Mouse (Mus musculus) right cerebral cortex, postnatal 25 days (tissue): ENCODE measurements around the gene Adgrg3.

Source experiments
- DNase-seq: peaks from one replicate; pipeline ENCODE4 v3.0.0; 2022

Adgrg3 gene

DNA sequence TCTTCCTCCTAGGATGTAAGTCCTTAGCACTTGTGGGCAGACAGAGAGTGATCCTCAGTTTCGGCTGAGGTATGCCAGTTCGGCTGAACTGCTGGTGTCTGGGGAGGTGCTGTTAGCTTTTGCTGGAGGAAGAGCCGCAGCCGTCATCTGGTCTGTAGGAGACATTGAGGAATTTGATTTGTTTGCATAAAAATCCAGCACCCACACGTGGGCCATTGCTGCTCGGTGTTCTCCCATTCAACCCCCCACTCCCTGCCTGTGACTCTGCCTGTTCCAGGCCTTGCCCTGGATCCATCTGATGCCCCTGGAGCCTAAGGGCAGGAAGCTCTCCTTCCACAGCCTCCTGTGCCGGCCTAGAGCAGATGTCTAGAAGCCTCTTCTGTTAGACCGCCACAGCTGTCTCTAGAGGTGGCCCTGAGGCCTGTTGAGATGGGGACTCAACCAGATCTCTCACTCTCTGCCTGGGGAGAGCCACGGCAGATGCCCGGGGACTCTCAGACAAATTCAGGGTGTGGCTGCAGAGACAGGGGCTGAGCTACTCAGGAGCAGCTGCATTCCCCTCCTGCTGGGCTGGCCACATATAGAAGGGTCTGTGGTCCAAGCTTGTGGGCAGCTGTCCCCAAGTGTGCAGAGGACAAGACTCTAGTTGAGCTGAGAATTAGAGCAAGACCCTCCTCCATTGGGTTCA, 67.4 kb downstream of the Adgrg3 start:
- no peak for DNase-seq

- no peak for DNase-seq
Measured at GRCm38 (mm10) chr8:95085432-95086141, 68.1 kb downstream of the Adgrg3 start.

GRCm38 (mm10) chr8:95093574-95093973, 76.1 kb downstream of the Adgrg3 start:
- DNase-seq, result no peak
